Mouse (Mus musculus): ENCODE data around the gene Catip. TPM values are rescaled to one million over a fixed set of nuclear protein-coding genes. Genes with fewer than 3 reads are reported as not detected.
"Not testable (repeated sequence)": the region's sequence is repeated elsewhere in the genome, so short reads cannot be mapped to it uniquely, and the experiment has no call there.

The Catip gene
- polyA plus RNA-seq (2016; fragmentation: Nextera tagmentation; extraction: Ambion mirVana), result 0.25 and 0.75 TPM in 2 replicates

DNA sequence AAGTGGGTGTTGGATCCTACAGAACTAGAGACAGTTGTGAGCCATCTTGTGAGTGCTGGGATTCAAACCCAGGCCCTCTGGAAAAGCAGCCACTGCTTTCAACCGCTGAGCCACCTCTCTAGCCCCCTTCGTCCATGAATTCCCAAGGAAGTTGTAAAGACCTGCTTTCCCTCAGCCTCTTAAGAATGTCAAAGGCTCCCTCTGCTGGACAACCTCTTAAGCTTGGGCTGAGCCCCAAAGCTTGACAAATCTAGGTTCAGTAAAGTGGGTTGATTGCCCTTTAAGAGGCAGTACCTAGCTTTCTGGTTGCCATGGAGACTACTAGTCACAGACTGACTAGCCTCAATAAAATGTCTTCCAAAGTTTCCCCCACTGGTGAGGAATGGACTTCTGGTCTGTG is at the start of gene Catip:
Catip (plus strand) TSS at position 297 of the 400 bp plus-strand sequence.
- H3K27ac ChIP-seq, result no peak within 1 kb of the TSS
- no peak within 1 kb of the TSS for H3K4me3 ChIP-seq
- WGBS, result 3% methylated on average over 2 of the region's 2 CpGs
- no peaks in the 10 kb centered on the region for H3K4me1 ChIP-seq
- peak; percentile 56; the same call in 1 of the 2 replicates for ATAC-seq (ENCODE audit: low FRiP score, low read depth)
- H3K9ac ChIP-seq, result no peak within 1 kb of the TSS; the same call in 1 of the 2 replicates
- no peaks in the 10 kb centered on the region for H3K36me3 ChIP-seq
- H3K27me3 ChIP-seq (replicated peaks), result no peaks in the 10 kb centered on the region
- H3K4me2 ChIP-seq (replicated peaks), result no peak within 1 kb of the TSS
- H3K9me3 ChIP-seq, result no peaks in the 10 kb centered on the region

DNA sequence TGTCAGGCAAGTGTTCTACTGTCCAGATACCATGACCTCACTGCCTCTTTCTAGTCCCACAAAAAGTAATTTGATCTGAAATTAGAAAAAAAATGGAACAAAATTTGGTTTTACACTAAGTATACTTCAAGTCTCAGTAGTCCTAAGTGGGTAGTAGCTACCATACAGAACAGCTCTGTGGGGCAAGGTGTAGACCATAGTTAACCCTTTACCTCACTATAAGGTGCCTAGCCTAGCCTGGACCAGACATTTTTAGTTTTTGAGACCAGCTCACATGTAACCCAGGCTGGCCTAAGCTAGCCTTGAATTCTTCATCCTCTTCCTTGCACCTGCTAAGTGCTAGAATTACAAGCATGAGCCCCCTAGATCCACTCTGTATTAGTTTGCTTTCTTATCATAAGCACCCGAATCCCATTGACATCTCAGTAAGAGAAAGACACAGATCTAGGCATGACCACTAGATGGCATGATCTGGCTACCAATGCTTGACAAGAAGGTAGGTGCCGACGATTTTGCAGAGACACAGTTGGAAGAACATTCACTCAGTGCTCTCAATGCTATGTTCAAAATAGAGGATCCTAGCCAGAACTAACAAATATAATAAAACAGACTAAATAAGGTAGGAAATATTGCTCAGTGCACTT is 48.7 kb upstream of the Catip start:
- no peak overlapping the region for H3K4me3 ChIP-seq
- H3K4me2 ChIP-seq (replicated peaks), result no peak overlapping the region
- H3K4me1 ChIP-seq, result peaks cover 5% of the 10 kb centered on the region; the same call in 1 of the 2 replicates
- H3K36me3 ChIP-seq, result no peaks in the 10 kb centered on the region
- no peaks in the 10 kb centered on the region for H3K27me3 ChIP-seq (replicated peaks)
- H3K9me3 ChIP-seq, result no peaks in the 10 kb centered on the region
- H3K9ac ChIP-seq, result no peak overlapping the region
- no peak for ATAC-seq (ENCODE audit: low FRiP score, low read depth)
- 7% methylated on average over 3 of the region's 3 CpGs for WGBS
- no peak overlapping the region for H3K27ac ChIP-seq

DNA sequence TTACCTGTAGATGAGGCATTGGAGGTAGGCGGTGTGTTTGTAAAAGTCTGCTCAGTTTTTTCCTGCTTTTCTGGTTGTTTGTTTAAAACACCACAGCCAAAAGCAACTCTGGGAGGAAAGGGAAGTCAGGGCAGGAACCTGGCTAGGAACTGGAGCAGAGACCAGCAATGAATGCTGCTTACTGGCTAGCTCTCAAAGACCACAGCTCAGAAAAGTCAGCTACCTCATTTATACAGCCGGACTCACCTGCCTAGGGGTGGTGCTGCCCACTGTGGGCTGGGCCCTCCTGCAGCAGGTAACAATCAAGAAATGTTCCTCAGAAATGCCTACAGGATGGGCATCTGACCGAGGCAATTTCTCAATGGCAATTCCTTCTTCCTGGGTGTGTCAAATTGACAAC is 47.1 kb upstream of the Catip start:
- Histone ChIP-seq H3K36me3 (no peaks in the 10 kb centered on the region), H3K9ac (no peak overlapping the region), H3K4me1 (peaks cover 5% of the 10 kb centered on the region; the same call in 1 of the 2 replicates), H3K4me2 (replicated peaks) (no peak overlapping the region), H3K27me3 (replicated peaks) (no peaks in the 10 kb centered on the region), H3K27ac (no peak overlapping the region), H3K4me3 (no peak overlapping the region), H3K9me3 (no peaks in the 10 kb centered on the region)
- ATAC-seq (ENCODE audit: low FRiP score, low read depth), result no peak
- WGBS, result 94% methylated on average over 3 of the region's 3 CpGs

DNA sequence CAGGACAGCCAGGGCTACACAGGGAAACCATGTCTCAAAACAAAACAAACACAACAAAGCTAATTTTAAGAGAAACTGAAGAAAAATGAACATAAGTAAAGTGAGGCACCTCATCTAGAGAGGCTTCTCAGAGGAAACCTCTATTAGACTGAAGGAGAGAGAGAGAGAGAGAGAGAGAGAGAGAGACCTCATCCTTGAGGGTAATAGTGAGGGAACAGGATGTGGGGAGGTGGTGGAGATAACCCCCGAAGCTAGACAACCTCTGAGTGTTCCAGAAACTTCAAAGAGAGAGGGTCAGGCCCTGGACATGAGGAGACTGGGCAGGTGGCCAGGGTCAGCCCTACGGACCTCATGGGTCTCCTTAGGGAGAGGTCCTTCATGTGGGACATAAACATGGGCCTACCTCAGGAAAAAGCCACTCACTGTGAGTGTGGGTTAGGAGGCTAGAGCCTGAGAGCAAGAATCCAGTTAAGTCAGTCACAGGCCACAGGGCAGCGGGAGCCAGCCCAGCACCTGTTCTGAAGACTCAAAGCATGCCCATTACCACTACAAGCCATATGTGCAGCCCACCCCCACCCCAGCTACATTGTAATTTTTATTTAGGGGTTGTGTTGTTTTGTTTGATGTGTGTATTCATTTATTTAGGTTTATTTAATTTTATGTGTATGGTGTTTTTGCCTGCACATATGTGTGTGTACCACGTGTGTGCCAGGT is 45.6 kb upstream of the Catip start:
- Histone ChIP-seq H3K36me3 (no peaks in the 10 kb centered on the region), H3K4me2 (replicated peaks) (no peak overlapping the region), H3K9me3 (no peaks in the 10 kb centered on the region), H3K27ac (no peak overlapping the region), H3K4me3 (no peak overlapping the region), H3K4me1 (peaks cover 5% of the 10 kb centered on the region; the same call in 1 of the 2 replicates), H3K9ac (no peak overlapping the region), H3K27me3 (replicated peaks) (no peaks in the 10 kb centered on the region)
- 87% methylated on average over 4 of the region's 4 CpGs for WGBS
- no peak for ATAC-seq (ENCODE audit: low FRiP score, low read depth)

DNA sequence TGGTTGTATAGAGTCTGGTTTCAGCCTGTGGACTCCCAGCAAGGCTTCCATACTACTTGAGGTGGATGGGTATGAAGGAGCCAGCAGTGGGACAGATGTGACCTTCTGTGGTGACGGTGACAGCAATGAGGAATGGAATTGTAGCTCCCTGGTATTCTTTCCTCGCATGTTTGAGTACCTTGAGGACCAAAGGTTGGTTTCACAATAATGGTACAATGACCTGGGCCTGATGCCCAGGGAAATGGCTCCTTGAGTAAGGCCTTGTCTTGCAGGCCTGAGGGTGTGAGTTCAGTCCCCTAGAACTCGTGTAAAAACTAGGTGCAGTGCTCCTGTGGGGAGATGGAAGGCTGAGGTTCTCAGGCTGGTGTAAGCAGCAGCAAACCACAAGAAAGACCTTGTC is 43.2 kb upstream of the Catip start:
- no peaks in the 10 kb centered on the region for H3K27me3 ChIP-seq (replicated peaks)
- H3K9me3 ChIP-seq, result no peaks in the 10 kb centered on the region
- H3K27ac ChIP-seq, result no peak overlapping the region
- no peak overlapping the region for H3K4me3 ChIP-seq
- H3K4me1 ChIP-seq, result peaks cover 5% of the 10 kb centered on the region; the same call in 1 of the 2 replicates
- no peaks in the 10 kb centered on the region for H3K36me3 ChIP-seq
- 91% methylated on average over 3 of the region's 3 CpGs for WGBS
- no peak overlapping the region for H3K4me2 ChIP-seq (replicated peaks)
- no peak for ATAC-seq (ENCODE audit: low FRiP score, low read depth)
- no peak overlapping the region for H3K9ac ChIP-seq

DNA sequence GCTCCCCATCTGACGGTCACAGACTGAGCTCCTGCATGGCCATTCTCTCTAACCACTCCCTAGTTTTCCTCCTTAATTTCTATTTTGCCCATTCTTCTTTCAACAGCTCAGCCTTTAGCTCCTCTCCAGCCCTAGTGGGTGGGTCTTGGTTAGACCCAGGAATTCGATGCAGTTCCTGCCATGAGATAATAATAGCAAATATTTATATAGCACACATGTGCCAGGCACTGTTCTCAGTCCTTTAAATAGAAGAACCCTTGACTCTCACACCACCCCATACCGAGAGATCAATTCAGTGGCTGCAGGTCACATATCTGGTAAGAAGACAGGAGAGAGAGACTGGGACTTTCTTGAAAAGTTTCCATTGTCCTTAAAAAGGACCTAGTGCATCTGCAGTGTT is 40.5 kb upstream of the Catip start:
- no peaks in the 10 kb centered on the region for H3K27me3 ChIP-seq (replicated peaks)
- ATAC-seq (ENCODE audit: low FRiP score, low read depth), result no peak
- 88% methylated on average over 3 of the region's 3 CpGs for WGBS

DNA sequence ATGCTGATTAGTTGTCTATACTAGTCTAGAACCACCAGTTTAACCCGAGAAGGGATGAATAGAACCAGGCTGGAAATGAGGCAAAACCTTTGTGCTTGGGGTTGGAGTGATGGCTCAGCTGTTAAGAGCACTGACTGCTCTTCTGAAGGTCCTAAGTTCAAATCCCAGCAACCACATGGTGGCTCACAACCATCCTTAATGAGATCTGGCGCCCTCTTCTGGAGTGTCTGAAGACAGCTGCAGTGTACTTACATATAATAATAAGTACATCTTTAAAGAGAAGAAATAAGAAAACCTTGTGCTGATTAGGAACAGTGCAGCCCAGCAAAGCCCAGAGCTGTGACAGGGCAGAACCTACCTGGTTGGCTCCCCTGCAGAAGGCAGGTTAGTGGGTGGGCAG is 35.0 kb upstream of the Catip start:
- not testable (repeated sequence) for H3K36me3 ChIP-seq; H3K27me3 ChIP-seq (replicated peaks); H3K27ac ChIP-seq; H3K4me2 ChIP-seq (replicated peaks); H3K4me3 ChIP-seq; ATAC-seq (ENCODE audit: low FRiP score, low read depth); H3K9ac ChIP-seq; H3K4me1 ChIP-seq; H3K9me3 ChIP-seq
- 81% methylated on average over 2 of the region's 2 CpGs for WGBS

More for the DNA sequence above, 40.5 kb upstream of the Catip start:
- peaks cover 5% of the 10 kb centered on the region; the same call in 1 of the 2 replicates for H3K4me1 ChIP-seq
- H3K36me3 ChIP-seq, result no peaks in the 10 kb centered on the region
- no peak overlapping the region for H3K4me3 ChIP-seq
- H3K27ac ChIP-seq, result no peak overlapping the region
- no peak overlapping the region for H3K9ac ChIP-seq
- H3K9me3 ChIP-seq, result no peaks in the 10 kb centered on the region
- H3K4me2 ChIP-seq (replicated peaks), result no peak overlapping the region

DNA sequence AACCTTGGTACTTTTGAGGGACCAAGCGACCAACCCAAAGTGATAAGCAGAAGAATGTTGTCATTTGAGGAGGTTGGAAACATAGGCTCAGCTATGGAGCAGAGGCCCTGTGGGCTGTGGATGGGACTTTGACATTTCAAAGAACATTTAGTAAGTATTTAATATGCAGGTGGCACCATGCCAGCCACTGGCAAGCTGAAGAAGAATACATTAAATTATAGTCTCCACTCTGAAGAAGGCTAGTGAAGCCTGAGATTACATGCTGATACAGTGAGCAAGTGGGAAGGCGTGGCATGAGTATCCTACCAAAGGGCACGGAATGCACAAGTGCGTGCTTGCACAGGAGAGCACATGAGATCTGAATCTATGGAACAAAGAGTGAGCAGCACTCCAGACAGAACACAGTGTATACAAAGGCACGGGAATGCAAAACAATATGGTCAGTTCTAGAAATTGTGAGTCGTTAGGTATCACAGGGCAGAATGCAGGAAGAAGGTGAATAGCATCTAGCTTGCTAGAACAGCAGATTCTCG is 31.9 kb upstream of the Catip start:
- Histone ChIP-seq H3K4me2 (replicated peaks) (no peak overlapping the region), H3K27ac (no peak overlapping the region), H3K9me3 (no peaks in the 10 kb centered on the region), H3K27me3 (replicated peaks) (no peaks in the 10 kb centered on the region), H3K4me3 (no peak overlapping the region), H3K4me1 (peaks cover 7% of the 10 kb centered on the region), H3K9ac (no peak overlapping the region), H3K36me3 (0 out of 2 replicates have a peak, but pooled peaks cover 5% of the 10 kb centered on the region)
- ATAC-seq (ENCODE audit: low FRiP score, low read depth), result no peak
- 85% methylated on average over 7 of the region's 7 CpGs for WGBS

DNA sequence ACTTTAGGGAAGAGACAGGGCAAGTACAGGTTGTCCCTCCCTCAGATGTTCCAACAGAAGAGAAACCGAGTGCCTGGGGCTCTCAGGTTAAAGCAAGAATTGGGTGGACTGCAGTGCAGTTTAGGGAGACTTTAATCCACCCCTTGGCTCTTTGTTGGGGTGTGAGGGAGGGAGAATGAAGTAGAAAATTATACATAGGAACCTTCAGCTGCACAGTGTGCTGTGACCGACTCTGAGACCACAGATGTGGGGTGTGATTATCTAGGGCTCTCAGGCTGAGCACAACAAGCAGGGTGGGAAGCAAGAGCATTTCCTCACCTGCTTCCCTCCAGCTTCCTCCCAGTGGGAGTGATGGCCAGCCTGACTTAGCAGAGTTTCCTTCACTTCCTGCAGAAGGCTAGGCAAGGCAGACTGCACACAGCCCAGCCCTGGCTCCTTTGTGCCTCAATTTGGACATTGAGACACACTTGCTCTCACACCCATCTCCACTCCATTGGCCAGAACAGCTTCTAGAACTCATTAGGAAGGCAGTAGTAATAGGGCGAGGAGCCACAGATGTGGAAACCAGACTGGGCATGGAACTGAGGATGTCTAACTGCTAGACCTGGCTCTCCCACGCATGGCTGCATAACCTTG is 30.7 kb upstream of the Catip start:
- Histone ChIP-seq H3K27ac (no peak overlapping the region), H3K27me3 (replicated peaks) (no peaks in the 10 kb centered on the region), H3K9me3 (no peaks in the 10 kb centered on the region), H3K9ac (no peak overlapping the region), H3K36me3 (0 out of 2 replicates have a peak, but pooled peaks cover 5% of the 10 kb centered on the region), H3K4me2 (replicated peaks) (no peak overlapping the region), H3K4me1 (peaks cover 7% of the 10 kb centered on the region), H3K4me3 (no peak overlapping the region)
- no peak for ATAC-seq (ENCODE audit: low FRiP score, low read depth)
- WGBS, result 88% methylated on average over 4 of the region's 4 CpGs

DNA sequence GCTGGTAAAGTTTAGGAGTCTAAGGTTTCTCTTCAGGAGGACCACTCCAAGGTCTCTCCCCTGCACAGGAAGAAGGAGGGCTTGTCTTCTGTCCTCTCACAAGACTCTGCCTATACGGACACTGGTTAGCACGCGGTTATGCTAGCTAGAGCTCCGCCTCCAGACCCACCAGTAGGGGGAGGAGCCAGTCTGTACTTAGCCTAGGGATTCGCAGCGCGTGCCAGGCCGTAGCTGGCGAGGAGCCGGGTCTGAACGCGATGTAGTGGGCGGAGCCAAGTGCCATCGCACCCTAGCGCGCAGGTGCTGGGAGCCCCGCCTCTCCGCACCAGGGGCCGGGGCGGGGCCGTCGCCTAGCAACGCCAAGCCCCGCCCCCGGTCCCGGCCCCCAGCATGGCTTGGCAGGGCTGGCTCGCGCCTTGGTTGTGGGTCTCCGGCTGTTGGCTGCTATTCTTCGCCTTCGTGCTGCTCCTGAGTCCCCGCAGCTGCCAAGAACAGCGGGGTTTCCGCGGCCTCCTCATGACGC is 29.6 kb upstream of the Catip start:
- 0 out of 2 replicates have a peak, but pooled peaks cover 5% of the 10 kb centered on the region for H3K36me3 ChIP-seq
- H3K4me2 ChIP-seq (replicated peaks), result peak overlapping the region; percentile 76
- peak overlapping the region; percentile 44 for H3K4me3 ChIP-seq
- H3K27ac ChIP-seq, result peak overlapping the region; percentile 63
- no peaks in the 10 kb centered on the region for H3K9me3 ChIP-seq
- peak; percentile 97 for ATAC-seq (ENCODE audit: low FRiP score, low read depth)
- H3K9ac ChIP-seq, result peak overlapping the region; percentile 62
- peaks cover 7% of the 10 kb centered on the region for H3K4me1 ChIP-seq
- H3K27me3 ChIP-seq (replicated peaks), result no peaks in the 10 kb centered on the region
- WGBS, result 0% methylated on average over 36 of the region's 36 CpGs

DNA sequence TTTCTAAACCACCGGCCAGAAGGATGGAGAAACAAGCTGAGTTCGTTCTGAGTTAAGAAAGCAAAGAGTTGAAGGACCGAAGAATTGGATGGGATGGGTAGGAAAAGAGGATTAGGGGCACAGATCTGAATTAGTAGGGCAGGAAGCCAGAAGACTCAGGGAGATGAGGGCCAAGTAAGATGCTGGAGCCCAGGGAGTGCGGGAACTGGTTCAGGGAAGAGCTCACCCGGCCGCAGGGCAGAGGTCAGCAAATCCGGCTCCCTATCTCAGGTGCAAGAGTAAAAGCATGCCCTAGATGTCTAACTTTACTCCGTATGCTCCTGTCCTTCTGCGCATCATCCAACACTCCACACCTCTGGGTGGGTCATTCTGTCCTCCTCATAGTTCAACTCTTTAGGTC is 29.0 kb upstream of the Catip start:
- H3K4me3 ChIP-seq, result peak overlapping the region; percentile 44
- H3K27ac ChIP-seq, result peak overlapping the region; percentile 63
- peak overlapping the region; percentile 62 for H3K9ac ChIP-seq
- 4% methylated on average over 9 of the region's 9 CpGs for WGBS
- no peaks in the 10 kb centered on the region for H3K27me3 ChIP-seq (replicated peaks)
- H3K9me3 ChIP-seq, result no peaks in the 10 kb centered on the region
- ATAC-seq (ENCODE audit: low FRiP score, low read depth), result no peak; the same call in 1 of the 2 replicates
- H3K36me3 ChIP-seq, result 0 out of 2 replicates have a peak, but pooled peaks cover under 1% of the 10 kb centered on the region
- H3K4me1 ChIP-seq, result peaks cover 7% of the 10 kb centered on the region
- H3K4me2 ChIP-seq (replicated peaks), result peak overlapping the region; percentile 76

DNA sequence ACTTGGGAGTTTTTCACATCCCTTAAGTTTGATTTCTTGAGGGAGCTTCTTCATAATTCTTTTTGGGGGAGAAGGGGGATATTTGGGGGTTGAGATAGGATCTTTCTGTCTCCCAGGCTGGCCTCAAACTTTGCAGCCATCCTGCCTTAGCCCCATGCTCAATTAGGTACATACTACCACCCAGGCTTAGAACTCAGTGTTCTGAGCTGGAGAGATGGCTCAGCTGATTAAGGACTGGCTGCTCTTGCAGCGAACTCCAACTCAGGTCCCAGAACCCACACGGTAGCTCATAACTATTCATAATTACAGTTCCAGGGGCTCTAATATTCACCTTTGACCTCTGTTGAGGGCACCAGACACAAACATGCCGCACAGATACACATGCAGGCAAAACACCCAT is 27.3 kb upstream of the Catip start:
- Histone ChIP-seq H3K4me3 (no peak overlapping the region), H3K36me3 (no peaks in the 10 kb centered on the region), H3K27me3 (replicated peaks) (no peaks in the 10 kb centered on the region), H3K4me2 (replicated peaks) (no peak overlapping the region), H3K9me3 (no peaks in the 10 kb centered on the region), H3K4me1 (peaks cover 12% of the 10 kb centered on the region), H3K9ac (no peak overlapping the region), H3K27ac (no peak overlapping the region)
- WGBS, result 87% methylated on average over 3 of the region's 3 CpGs
- ATAC-seq (ENCODE audit: low FRiP score, low read depth), result no peak

All from neural tube, embryonic 12.5 days (tissue).